ENCODE assay signal across 8 mouse cellular contexts in genomic region chr10:34282420-34283238, GRCm38 (mm10). TPM values are rescaled to one million over a fixed set of nuclear protein-coding genes. Genes with fewer than 3 reads are reported as not detected.
A peak's percentile ranks its signal among the peaks of the same experiment; 100 is the strongest.
DNase-seq lines count a peak whose midpoint lies in the region; ATAC-seq and TF ChIP-seq lines count a peak whose summit lies in the region.

No protein-coding gene starts in this region.

- ATAC-seq in forebrain, embryonic 16.5 days = peak; percentile 24
- peak; percentile 41 for ATAC-seq in hindbrain, embryonic 13.5 days (ENCODE audit: low FRiP score)

- intact Hi-C loops in left cerebral cortex, adult 2 months (cut with DNase I) = loop anchor here (1.0 to 2.0 kb wide), 2 partner anchors 15 to 186 kb away; partner anchors contain the start of genes Calhm5 and Tspyl4

- H3K9ac ChIP-seq in forebrain, embryonic 16.5 days (replicated peaks; ENCODE audit: low read depth, low read length) = peak overlapping the region; percentile 94
- H3K9ac ChIP-seq in hindbrain, embryonic 13.5 days = peak overlapping the region; percentile 97

- H3K4me3 ChIP-seq in forebrain, embryonic 16.5 days (replicated peaks; ENCODE audit: low read length) = peak overlapping the region; percentile 91
- H3K4me3 ChIP-seq in hindbrain, embryonic 13.5 days = peak overlapping the region; percentile 95
- H3K4me3 ChIP-seq in left cerebral cortex, adult 2 months = peak overlapping the region; percentile 84

- peak; percentile 44 to 51 for DNase-seq in left cerebral cortex, adult 18-20 months (ENCODE audit: low spot score in 2 of 2)
- DNase-seq in left cerebral cortex, adult 11 months (ENCODE audit: low spot score) = no peak
- peak; percentile 63 to 70 for DNase-seq in cerebellum, adult 18-20 months
- DNase-seq in left cerebral cortex, adult 2 months (ENCODE audit: extremely low spot score in 1 of 2, low spot score in 2 of 2) = peak; percentile 56 to 58
- DNase-seq in lung, postnatal 4 days = peak; percentile 62
- peak; percentile 26 to 36 for DNase-seq in right cerebral cortex, postnatal 36 days (ENCODE audit: low spot score in 2 of 2)

- no peak for TF ChIP-seq CTCF in left cerebral cortex, adult 2 months (IDR thresholded peaks at IDR 0.05)

- H3K9me3 ChIP-seq in forebrain, embryonic 16.5 days (ENCODE audit: control insufficient read depth, low read length) = no peaks in the 10 kb centered on the region
- H3K9me3 ChIP-seq in hindbrain, embryonic 13.5 days = no peaks in the 10 kb centered on the region

- 4% methylated on average over 47 of the region's 47 CpGs for WGBS in forebrain, embryonic 16.5 days
- WGBS in hindbrain, embryonic 13.5 days = 5% methylated on average over 47 of the region's 47 CpGs

- peaks cover 6% of the 10 kb centered on the region for H3K36me3 ChIP-seq in forebrain, embryonic 16.5 days (ENCODE audit: control insufficient read depth, insufficient read depth)
- peaks cover 10% of the 10 kb centered on the region for H3K36me3 ChIP-seq in hindbrain, embryonic 13.5 days

- H3K27me3 ChIP-seq in forebrain, embryonic 16.5 days (replicated peaks; ENCODE audit: control insufficient read depth, insufficient read depth, low read length) = no peaks in the 10 kb centered on the region
- no peaks in the 10 kb centered on the region for H3K27me3 ChIP-seq in hindbrain, embryonic 13.5 days

- peak overlapping the region; percentile 60 for H3K4me2 ChIP-seq in forebrain, embryonic 16.5 days (ENCODE audit: low read length)
- peak overlapping the region; percentile 77 for H3K4me2 ChIP-seq in hindbrain, embryonic 13.5 days

- peak overlapping the region; percentile 82 for H3K27ac ChIP-seq in forebrain, embryonic 16.5 days (ENCODE audit: low read length)
- H3K27ac ChIP-seq in hindbrain, embryonic 13.5 days = peak overlapping the region; percentile 93
- peak overlapping the region; percentile 98 for H3K27ac ChIP-seq in left cerebral cortex, adult 2 months

- peaks cover 16% of the 10 kb centered on the region for H3K4me1 ChIP-seq in forebrain, embryonic 16.5 days (replicated peaks; ENCODE audit: control insufficient read depth, insufficient read depth, low read length)
- H3K4me1 ChIP-seq in hindbrain, embryonic 13.5 days (replicated peaks) = peaks cover 20% of the 10 kb centered on the region

RNA-seq across cellular contexts. Expression of gene Tspyl1, which starts 0.6 kb away (rescaled TPM):
- 100 to 1,000 TPM; 175 to 185 TPM for total RNA-seq in left cerebral cortex, adult 18-20 months (2021)
- 138 TPM in 2 replicates for polyA plus RNA-seq in forebrain, embryonic 16.5 days (2015; fragmentation: Nextera tagmentation; extraction: Ambion mirVana)
- 152 and 156 TPM in 2 replicates for polyA plus RNA-seq in hindbrain, embryonic 13.5 days (2015; fragmentation: Nextera tagmentation; extraction: Ambion mirVana)
- total RNA-seq in left cerebral cortex, adult 2 months (2021) = 100 to 1,000 TPM; 161 to 169 TPM

RNA-seq across cellular contexts. Expression of gene Tspyl4, which starts 14.6 kb away (rescaled TPM):
- total RNA-seq in left cerebral cortex, adult 18-20 months (2021) = 100 to 1,000 TPM; 420 to 434 TPM
- polyA plus RNA-seq in forebrain, embryonic 16.5 days (2015; fragmentation: Nextera tagmentation; extraction: Ambion mirVana) = 216 and 262 TPM in 2 replicates
- 229 and 238 TPM in 2 replicates for polyA plus RNA-seq in hindbrain, embryonic 13.5 days (2015; fragmentation: Nextera tagmentation; extraction: Ambion mirVana)
- 100 to 1,000 TPM; 386 to 404 TPM for total RNA-seq in left cerebral cortex, adult 2 months (2021)
